Mouse (Mus musculus): ENCODE measurements around the gene Clk3.

- TF ChIP-seq POLR2A (IDR thresholded peaks at IDR 0.05; ENCODE audit: borderline replicate concordance, low read depth, low read length), result no peak
- TF ChIP-seq CTCF (IDR thresholded peaks at IDR 0.05; ENCODE audit: low read depth, low read length), result no peak
Observed at GRCm38 (mm10) chr9:57797456-57797855, 31.8 kb upstream of the Clk3 start.

All from bone marrow macrophage, adult 2 months (primary cell).